Mouse (Mus musculus) MEL (cell line): ENCODE measurements around the gene Gpc3.

Source experiments
- CHD1 ChIP-seq: IDR thresholded peaks from 2 replicates; pipeline ENCODE4 v1.6.1; 2012; ENCODE audit warnings: low read depth, mild to moderate bottlenecking, inconsistent platforms, low read length, improper control_type of control experiment
- CTCF ChIP-seq, 3 experiments: IDR thresholded peaks in 2 of 3; conservative IDR thresholded peaks in 1 of 3; 2 replicates each; pipeline ENCODE4 v1.5.1; 2011 to 2012; ENCODE audit warnings: low read length in 3 of 3, low read depth in 2 of 3, mild to moderate bottlenecking in 2 of 3, improper control_type of control experiment in 1 of 3, inconsistent platforms in 1 of 3, mixed read lengths in 1 of 3, moderate library complexity in 1 of 3; ENCODE audit not compliant: control insufficient read depth in 1 of 3, insufficient read depth in 1 of 3, poor library complexity in 1 of 3, severe bottlenecking in 1 of 3
- EP300 ChIP-seq, 2 experiments: IDR thresholded peaks; 2 replicates each; pipeline ENCODE4 v1.6.1; 2011; ENCODE audit warnings: improper control_type of control experiment in 2 of 2, low read length in 2 of 2, low read depth in 1 of 2, mild to moderate bottlenecking in 1 of 2
- MAFK ChIP-seq: IDR thresholded peaks from 2 replicates; pipeline ENCODE4 v1.6.1; 2011; ENCODE audit warnings: low read depth, mild to moderate bottlenecking, low read length, improper control_type of control experiment, borderline replicate concordance
- MXI1 ChIP-seq: IDR thresholded peaks from 2 replicates; pipeline ENCODE4 v1.6.1; 2011; ENCODE audit warnings: mild to moderate bottlenecking, low read depth, low read length, improper control_type of control experiment
- MYC ChIP-seq: IDR thresholded peaks from 2 replicates; pipeline ENCODE4 v1.6.1; 2011; ENCODE audit warnings: low read depth, mild to moderate bottlenecking, low read length, improper control_type of control experiment, moderate library complexity
- POLR2A ChIP-seq, 2 experiments: IDR thresholded peaks; 2 replicates each; pipeline ENCODE4 v1.6.1; 2011 to 2012; ENCODE audit warnings: low read length in 2 of 2, mild to moderate bottlenecking in 2 of 2, control low read depth in 1 of 2, improper control_type of control experiment in 1 of 2, low read depth in 1 of 2, moderate library complexity in 1 of 2; ENCODE audit not compliant: control insufficient read depth in 1 of 2, insufficient read depth in 1 of 2, poor library complexity in 1 of 2
- RAD21 ChIP-seq: IDR thresholded peaks from 2 replicates; pipeline ENCODE4 v1.6.1; 2011; ENCODE audit warnings: mild to moderate bottlenecking, low read depth, low read length, improper control_type of control experiment
- SIN3A ChIP-seq: IDR thresholded peaks from 2 replicates; pipeline ENCODE4 v1.6.1; 2012; ENCODE audit warnings: low read length, improper control_type of control experiment, inconsistent platforms
- USF1 ChIP-seq: IDR thresholded peaks from 2 replicates; pipeline ENCODE4 v1.6.1; 2014; ENCODE audit warnings: low read depth, mild to moderate bottlenecking, inconsistent platforms, low read length, improper control_type of control experiment, moderate library complexity

- no peak for TF ChIP-seq MAFK
- TF ChIP-seq CTCF (IDR thresholded peaks at IDR 0.05 in 2 of 3, conservative IDR thresholded peaks at IDR 0.05 in 1 of 3; ENCODE audit: control insufficient read depth in 1 of 3, insufficient read depth in 1 of 3, low read depth in 2 of 3, low read length in 3 of 3, poor library complexity in 1 of 3, severe bottlenecking in 1 of 3) = no peak
- TF ChIP-seq CHD1 = no peak
- TF ChIP-seq SIN3A = no peak
- no peak for TF ChIP-seq POLR2A (IDR thresholded peaks at IDR 0.05; ENCODE audit: control insufficient read depth in 1 of 2, insufficient read depth in 1 of 2, low read depth in 1 of 2, low read length in 2 of 2, poor library complexity in 1 of 2)
- no peak for TF ChIP-seq USF1
- TF ChIP-seq EP300 (IDR thresholded peaks at IDR 0.05; ENCODE audit: low read depth in 1 of 2, low read length in 2 of 2) = no peak
- no peak for TF ChIP-seq MYC
- TF ChIP-seq MXI1 = no peak
- no peak for TF ChIP-seq RAD21
These were observed 20.2 kb upstream of the Gpc3 start for GRCm38 (mm10) chrX:52633976-52634375.
